Mouse (Mus musculus): ENCODE results near the gene Ube3b. TPM values are rescaled to one million over a fixed set of nuclear protein-coding genes. Genes with fewer than 3 reads are reported as not detected.

Gene Ube3b
- polyA plus RNA-seq (2012; rRNA removed): 54.5 and 59.4 TPM in 2 replicates

DNA sequence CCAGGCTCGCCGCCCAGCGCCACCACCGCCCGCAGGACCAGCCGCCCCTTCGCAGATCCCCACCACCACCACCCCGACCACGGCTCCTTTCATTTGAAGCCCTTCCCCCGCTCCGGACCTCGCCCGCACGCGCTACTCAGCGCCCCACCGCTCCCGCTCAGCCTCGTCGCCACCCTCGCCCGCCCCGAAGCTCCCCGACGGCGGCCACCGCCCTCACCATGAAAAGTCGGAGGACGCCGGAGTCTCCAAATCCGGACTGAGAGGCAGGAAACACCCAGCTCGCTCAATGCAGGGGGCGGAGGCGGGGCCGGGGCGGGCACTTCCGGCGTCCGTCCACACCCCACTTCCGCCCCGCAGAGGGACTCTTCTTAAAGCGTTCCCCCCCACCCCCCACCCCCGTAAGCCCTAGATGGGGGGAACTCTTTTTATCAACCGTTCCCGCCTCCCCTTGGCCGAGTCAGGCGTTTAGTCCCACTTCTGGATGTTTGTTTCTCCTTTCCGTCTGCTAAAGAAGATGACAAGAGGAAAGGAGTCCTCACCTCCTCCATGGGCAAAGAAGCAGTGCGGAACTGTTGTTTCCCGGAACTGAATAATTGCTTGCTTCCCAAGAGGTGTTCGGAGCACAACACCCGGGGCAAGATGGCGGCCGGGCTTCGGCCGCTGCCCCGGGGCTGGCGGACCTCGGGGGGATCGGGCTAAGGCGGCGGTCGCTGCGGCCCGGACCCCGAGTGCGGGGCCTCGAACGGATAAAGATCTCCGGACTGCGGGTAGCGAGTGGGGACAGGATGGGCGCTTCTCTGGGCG lies at the start of gene Ube3b, which contains the start of gene Kctd10:
Gene Ube3b, plus strand, starts transcription at position 399 of the 804 bp plus-strand sequence.
Gene Kctd10, minus strand, starts transcription at position 300 of the 804 bp plus-strand sequence.
- peak; percentile 69 for DNase-seq (ENCODE audit: low read depth)

DNA sequence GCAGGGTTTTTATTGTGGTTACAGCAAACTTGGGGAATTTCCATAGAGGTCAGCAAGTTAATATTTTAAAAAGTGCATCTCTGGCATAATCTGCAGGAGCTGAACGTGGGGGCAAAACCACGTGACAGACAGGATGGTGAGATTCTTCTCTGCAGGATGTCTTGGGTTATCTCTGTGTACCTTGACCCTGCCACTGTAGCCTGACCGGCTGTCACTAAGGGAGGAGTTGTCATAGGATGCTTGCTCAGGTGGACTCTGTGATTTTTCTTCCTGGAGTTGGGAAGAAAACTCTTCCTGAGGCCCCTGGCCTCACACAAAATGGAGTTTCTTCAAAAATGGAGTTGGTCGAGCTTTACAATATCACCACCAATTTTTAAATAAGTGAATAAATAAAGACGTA lies 37.4 kb upstream of the Ube3b start:
- no peak for DNase-seq (ENCODE audit: low read depth)

DNA sequence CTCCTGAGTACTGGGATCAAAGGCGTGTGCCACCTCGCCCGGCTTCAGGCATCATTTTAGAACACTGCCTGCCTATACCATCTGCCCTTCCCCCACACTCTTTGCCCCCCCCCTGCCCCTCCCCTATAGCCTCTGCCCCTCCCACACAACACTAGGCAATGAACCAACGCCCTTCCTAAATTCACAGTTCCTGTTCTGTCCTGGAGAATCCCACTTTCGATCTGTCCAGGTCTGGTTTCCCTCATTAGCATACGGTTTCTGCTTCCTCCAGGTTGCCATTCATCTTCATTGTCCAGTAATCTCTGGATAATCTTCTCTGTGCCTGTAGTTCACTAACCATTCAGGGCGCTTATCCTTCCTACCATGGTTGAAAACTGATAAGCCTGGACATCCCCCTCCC lies 36.8 kb upstream of the Ube3b start:
- no peak for DNase-seq (ENCODE audit: low read depth)

DNA sequence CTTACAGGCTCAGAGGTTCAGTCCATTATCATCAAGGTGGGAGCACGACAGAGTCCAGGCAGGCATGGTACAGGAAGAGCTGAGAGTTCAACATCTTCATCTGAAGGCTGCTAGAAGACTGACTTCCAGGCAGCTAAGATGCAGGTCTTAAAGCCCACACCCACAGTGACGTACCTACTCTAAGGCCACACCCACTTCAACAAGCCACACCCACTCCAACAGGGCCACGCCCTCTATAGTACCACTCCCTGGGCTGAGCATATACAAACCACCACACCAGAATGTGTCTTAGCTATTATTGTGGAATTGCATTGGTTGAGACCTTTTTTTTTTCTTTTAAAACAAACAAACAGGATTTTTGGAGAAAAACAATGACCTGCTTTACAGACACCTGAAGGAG lies 34.9 kb upstream of the Ube3b start:
- no peak for DNase-seq (ENCODE audit: low read depth)

DNA sequence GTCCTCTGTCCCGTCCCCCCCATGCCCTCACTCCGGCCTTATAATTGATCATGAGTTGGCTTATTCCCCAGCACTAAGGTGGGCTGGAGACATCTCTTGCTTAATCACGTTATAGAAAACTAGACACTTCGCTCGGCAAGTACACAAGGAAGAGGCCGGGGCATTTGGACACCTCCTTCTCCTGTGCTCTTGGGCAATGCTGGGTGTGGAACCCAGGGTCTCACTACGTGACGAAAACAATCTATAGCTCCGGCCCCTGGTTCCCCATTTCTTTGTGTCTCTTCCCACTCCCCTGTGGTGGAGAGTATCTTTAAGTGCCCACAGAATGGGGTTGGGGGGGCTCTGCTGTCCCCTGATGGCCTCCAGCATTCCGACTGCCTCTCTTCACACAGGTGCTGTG lies 33.4 kb upstream of the Ube3b start:
- no peak for DNase-seq (ENCODE audit: low read depth)

DNA sequence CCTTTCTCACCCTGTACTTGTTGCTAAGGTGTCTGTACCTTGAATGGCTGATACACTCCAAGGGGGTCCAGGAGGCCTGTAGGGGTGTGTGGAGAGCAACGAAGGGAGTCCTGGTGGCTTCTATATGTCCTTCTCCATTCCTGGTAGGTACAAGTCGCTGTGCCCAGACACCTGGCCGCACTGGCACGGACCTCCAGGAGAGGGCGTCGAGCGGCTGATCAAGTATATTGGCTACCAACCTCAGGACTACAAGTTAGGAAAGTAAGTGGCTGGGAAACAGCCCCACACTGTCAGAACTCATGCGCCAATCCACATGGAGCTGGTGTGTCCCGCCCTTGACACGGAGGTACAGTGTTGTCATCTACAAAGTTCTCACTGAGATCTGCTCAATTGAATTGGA lies 28.9 kb upstream of the Ube3b start:
- DNase-seq (ENCODE audit: low read depth): no peak

DNA sequence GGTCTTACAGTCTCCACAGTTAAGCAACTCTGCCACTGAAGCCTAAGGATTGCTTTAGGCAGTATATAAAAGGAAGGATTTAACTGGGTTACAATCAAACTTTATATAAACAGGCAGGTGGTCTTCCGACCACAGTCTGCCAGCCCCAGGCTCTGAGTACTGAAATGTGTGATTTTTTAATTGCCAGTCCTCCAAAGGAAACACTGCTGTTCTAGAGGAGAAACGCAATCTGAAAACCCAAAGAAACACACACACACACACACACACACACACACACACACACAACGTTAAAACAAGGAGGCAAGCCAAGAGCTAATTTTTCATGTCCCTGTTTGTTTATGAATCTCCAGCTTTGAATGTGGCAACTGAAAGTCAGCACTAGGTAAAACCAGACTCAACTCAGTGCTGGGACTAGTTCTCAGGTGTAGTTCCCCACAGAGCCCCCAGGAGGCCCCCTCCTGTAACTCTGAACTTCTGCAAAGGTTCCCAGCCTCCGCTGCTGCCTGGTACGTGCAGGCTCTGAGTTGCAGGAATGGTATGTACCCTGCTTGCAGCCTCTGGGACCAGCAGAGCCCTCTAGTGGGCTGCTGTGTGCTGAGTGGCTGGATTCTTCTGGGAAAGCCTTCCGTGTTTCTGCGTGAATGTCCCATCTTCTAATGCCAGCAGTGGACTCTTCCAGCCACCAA lies 24.0 kb upstream of the Ube3b start:
- DNase-seq (ENCODE audit: low read depth): no peak

DNA sequence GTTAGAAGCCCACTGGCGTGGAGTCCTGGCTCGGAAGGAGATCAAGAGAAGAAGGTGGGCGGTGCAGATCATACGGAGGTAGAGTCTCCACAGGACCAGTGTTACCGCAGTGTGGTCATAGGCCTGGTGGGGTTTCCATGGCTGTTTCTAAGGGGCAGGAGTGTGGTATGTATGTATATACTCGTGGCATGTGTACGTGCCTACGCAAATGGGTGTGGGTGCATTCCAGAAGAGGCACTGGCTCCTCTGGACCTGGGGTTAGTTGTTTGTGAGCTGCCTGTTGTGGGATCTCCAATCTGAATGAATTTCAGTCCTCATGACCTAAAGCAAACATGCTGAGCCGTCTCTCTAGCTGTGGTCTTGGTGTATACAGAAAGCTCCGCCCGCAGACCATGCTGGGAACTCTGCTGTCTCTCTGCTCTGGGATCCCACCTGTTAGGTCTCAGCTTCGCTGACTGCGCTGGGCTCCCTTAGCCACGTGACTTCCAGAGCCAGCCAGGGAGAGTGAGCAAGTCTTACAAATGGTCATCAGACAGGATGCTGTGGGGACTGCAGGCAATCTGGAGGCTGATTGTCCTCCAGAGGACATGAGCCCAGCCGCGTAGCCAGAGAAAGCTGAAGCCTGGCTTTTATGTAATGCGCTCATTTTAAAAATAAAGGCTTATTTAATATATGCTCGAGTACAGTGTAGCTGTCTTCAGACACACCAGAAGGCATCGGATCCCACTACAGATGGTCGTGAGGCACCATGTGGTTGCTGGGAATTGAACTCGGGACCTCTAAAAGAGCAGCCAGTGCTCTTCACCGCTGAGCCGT lies 23.3 kb upstream of the Ube3b start:
- no peak for DNase-seq (ENCODE audit: low read depth)

DNA sequence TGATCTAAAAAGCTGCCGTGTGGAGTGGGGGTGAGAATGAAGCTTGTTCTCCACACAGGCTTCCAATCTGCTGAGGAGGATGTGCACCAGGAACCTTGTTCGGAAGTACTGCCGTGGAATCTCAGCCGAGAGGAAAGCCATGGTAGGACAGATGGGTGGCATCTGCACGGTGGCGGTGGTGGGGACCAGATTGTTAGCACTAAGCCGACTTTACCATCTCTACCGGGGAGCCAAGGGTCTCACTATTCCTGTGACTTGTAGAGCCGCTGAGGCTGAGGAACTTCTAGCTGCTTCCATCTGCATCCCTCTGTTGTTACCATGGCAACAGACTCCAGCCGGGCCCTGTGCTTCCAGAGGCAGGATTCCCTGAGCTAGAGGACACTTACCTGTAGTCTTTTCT lies 21.6 kb upstream of the Ube3b start:
- DNase-seq (ENCODE audit: low read depth): no peak

DNA sequence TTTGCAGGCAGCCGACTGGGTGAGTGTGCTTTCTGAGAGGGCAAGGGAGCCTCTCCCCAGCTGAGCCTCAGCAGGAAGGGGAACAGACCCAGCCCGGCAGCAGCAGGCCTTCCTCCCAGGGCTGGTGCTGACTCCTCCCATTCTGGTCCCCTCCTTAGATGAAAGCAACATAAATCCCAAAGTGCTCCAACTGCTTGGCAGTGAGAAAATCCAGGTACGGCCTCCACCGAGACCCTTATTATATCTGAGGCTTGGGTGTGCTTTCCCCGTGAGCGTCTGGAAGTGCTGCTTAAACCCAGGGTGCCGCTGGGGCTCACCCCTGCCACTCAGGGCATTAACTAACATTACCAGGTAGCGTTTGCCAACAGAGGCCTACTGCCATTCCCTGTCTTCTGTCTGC lies 20.8 kb upstream of the Ube3b start:
- DNase-seq (ENCODE audit: low read depth): no peak

DNA sequence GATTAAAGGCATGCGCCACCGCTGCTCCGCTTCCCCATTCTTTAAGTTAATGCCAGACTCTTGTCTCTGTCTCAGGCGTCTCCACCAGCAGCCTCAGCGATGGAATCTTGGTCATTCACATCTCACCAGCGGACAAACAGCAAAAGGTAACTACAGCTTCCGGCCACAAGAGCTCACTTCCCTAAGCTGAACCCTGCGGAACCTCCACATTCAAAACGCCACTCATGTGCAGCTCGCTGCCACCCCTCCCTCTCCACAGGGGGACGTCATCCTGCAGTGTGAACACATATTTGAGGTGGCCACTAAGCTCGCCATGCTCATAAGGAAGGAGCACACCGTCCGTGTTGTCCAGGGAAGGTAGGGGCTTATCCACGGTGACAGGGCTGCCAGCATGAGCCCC lies 19.4 kb upstream of the Ube3b start:
- no peak for DNase-seq (ENCODE audit: low read depth)

DNA sequence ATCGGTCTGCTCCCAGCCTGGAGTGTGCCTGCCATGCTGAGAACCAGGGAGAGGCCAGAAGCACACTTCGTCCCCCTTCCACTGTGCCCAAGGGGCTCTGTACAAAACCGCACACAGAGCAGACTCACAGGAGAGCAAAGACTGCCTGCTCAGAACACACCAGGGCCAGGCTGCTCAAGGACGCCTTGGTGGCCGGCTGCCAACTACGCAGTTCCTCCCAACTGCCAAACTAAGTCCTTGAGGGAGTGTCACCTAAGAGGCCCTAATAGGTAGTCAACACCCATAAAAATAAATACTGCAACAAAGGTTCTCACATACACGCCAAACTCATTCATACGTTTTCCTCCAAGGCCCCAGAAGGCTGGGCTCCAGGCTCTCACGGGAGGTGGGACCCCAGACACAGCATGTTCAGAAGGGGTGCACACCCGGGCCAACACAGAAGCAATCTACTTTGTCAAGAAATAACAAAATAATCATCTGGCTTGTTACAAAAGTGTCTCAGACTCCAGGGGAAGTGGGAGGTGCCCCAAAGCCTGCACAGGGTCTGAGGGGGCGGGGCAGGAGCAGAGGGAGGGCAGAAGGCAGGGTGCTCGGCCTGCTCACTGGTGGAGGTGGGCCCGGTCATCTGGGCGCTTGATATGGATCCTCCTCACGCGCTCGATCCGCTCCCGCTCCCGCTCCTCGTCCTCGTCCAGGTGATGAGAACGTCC lies 15.2 kb upstream of the Ube3b start:
- DNase-seq (ENCODE audit: low read depth): no peak

DNA sequence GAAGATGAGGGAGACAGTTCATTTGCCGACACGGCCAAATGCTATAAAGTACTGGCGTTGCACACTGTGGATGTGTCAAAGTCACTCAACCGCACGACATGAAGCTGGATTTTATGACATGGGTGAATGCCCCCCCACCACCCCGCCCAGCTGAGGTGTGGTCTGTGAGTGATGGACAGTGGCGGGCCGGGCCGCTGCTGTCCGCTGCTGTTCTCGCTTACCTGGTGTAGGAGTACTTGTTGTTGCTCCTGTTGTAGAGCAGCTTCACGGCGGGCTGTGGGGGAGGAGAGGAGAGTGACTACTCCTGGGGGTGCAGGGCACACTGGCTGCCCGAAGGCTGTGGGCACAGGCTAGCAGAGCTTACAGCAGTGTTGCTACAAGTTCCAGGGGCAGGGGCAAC lies 12.3 kb upstream of the Ube3b start:
- DNase-seq (ENCODE audit: low read depth): no peak

DNA sequence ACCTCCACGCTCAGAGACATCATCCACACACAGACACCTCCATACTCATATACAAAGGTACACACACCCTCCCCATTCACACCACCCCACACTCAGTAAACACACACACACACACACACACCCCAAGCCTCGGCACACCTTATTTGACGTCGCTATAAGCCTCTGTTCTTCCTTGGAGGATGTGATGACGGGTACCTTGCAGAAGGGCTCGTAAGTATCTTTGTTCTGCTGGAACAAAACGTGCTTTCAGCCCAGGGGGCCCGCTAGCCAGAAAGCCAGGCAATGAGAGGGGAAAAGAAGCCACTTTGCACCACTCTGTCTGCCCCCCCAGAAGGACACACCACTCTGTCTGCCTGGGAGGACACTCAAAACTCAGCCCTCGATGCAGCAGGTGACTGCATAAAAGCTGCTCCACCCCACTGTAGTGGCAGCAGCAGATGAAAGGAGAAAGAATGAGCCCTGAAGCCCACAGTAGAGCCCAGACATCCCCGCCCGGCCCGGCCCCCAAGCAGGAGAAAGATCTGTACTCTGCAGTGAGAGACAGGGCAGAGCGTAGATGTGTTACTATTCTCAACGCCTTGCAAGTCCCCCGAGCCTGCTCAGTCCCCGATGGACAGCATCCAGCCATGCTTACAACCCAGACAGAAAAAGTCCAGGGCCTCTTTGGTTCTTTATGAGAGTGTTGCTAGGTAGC lies 11.5 kb upstream of the Ube3b start:
- DNase-seq (ENCODE audit: low read depth): no peak

DNA sequence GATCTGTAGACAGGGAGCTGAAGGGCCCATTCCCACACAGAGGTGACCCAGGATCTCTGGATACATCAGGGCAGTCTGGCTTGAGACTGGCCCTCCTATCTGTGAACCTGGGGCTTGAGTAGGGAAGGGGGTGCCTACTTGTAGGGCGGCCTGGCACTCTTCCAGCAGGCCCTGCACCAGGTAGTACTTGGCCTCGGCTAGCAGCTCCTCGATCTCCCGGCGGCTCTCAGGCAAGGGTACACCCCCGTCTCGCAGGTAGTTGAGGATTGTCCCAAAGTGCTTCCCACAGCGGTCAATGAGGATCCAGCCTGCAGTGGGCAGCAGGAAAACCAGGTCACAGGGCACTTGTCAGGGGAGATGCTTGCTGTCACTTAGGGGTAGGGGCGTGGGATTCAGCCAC lies 10.5 kb upstream of the Ube3b start:
- DNase-seq (ENCODE audit: low read depth): no peak

DNA sequence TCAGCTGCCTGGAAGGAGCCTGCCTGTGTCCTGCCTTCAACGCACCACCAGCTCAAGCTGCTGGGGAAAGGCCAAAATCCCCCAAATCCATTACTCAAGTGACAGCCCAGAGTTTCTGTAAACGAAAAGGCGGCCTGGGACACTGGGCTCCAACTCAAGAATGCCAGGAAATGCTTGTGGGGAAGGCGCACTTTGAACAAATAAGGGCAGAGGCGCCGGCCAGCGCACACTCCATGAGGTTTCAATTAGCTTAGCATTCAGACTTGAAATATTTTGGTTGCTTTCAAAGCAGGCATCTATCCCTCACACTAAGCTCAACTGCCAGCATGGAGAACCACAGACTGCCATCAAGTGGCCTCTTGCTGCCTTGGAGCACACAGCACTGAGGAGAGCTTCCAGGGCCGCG lies 10.0 kb upstream of the Ube3b start:
- no peak for DNase-seq (ENCODE audit: low read depth)

DNA sequence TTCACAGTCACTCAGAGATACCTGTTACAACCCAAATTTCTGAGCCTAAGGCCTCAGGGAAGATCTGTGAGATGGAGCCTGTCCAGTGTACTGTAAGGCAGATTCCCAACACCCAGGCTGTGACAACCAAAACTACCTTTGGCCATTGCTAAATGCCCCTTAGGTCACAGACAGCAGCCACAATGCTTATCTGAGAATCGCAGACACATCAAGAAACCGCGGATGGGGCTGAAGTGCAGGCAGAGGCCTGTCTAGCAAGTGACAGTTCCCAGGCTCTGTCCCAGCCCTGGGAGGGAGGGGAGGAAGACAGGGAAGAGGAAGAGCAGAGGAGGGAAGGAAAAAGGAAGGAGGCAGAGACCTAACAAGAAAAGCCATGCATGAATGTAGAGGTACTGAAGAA lies 9.1 kb upstream of the Ube3b start:
- no peak for DNase-seq (ENCODE audit: low read depth)

DNA sequence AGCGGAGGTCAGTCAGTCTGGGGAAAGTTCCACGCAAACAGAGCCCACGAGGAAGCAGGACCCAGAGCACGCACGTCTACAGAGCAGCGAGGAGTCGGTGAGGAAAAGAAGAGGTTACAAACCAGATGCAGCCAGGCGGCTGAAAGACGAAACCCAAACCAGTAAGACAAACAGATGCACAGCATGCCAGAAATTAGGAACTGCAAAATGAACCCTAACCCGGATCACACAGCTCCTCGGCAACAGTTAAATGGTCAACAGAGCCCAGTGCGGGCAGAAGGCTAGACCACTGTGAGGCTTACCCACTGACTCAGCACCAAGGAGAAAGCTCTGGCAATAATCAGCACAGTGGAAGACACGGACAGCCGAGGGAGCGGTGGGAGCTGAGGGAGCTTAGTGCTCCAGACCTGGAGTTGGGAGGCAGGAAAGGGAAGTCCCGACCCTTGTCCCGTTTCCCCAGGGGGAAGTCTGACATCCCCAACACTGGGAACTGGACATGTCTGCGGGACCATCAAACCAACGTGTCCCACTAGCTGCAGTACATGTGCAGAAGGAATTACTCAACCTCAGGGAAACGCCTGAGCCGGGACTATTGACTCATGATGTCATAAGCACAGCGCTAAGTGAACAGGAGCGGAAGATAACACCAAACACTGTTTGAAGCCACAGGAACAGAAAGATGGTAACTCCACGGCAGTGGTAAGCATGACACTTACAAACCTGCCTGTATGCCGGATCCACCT lies 8.5 kb upstream of the Ube3b start:
- no peak for DNase-seq (ENCODE audit: low read depth)

DNA sequence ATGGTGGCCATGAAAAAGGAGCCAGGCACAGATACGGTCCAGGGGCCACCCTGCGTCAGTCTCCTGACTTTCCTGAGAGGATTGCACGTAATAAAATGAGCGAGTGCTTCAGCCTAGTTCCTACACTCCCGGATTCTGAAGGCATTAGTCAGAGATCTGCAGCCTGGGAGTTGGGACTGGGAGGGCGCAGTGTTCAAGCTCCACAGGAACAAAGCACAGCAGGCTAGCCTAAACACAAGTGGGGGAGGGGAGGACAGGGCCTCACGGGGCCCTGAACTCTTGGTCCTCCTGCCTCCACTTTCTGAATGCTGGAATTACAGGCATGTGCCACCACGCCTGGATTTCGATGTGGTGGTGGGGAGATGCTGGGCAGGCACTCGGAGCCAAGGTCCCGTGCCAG lies 7.8 kb upstream of the Ube3b start:
- no peak for DNase-seq (ENCODE audit: low read depth)

DNA sequence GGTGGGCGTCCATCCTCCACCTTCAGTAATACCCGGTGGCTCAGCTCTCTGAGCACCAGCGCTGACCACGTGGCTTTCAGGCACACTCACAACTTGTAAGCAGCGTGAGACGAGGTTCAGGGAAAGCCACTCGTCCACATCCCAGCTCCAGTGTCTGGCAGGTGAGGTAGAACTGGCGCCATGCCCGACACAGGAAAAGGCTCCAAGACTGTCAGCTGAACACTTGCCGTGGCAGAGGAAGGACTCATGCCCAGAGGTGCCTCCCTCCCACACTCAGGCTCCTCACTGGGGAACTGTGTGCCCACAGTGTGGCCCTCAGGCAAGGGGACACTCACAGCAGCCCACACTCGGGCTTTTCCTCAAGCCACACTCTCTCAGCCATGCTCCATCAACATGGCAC lies 7.2 kb upstream of the Ube3b start:
- no peak for DNase-seq (ENCODE audit: low read depth)

DNA sequence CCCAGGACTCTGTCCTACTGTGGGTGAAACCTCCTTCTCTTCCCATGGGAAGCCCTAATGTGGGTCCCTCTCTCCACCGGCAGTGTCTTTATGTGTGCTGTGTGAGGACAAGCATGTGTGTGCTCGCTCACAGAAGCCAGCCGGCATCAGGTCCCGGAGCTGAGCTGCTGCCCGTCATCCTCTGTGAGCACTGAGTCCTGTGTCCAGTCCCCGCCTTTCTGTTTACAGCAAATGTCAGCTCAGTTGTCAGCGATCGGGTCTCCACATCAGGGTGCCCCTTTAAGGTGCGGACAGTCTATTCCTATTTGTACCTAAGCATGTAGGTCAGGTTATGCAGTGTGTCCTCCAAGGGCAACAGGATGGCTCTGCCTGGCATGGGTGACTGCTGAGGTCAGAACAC lies 6.8 kb upstream of the Ube3b start:
- DNase-seq (ENCODE audit: low read depth): no peak

All from gonadal fat pad, adult 2 months (tissue).